7 mouse cellular contexts compared by ENCODE assay signal in the genomic region with DNA sequence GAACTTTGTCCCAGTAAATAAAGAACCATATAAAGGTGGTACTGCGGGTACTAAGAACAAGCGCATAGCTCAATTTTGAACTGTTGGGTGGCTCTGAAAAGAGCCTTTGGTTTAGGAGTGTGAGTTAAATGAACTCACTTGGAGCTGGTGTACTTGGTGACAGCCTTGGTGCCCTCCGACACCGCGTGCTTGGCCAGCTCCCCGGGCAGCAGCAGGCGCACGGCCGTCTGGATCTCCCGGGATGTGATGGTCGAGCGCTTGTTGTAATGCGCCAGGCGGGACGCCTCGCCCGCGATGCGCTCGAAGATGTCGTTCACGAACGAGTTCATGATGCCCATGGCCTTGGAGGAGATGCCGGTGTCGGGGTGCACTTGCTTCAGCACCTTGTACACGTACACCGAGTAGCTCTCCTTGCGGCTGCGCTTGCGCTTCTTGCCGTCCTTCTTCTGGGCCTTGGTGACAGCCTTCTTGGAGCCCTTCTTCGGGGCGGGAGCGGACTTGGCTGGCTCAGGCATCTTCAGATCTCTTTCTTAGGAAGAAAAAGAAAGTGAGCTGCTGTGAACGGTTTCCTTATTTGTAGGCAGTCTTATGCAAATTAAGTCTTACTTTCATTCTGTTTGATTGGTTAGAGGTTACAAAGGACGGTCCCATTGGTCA. TPM values are rescaled to one million over a fixed set of nuclear protein-coding genes. Genes with fewer than 3 reads are reported as not detected.
DNase-seq lines count a peak whose midpoint lies in the region; ATAC-seq lines count a peak whose summit lies in the region.
"Not testable (repeated sequence)": the region's sequence is repeated elsewhere in the genome, so short reads cannot be mapped to it uniquely, and the experiment has no call there.

No protein-coding gene starts in this region.

- intact Hi-C loops in gastrocnemius, postnatal 36 days (cut with DNase I): loop anchor here (10.0 kb wide), 1 partner anchor 1871 kb away; the partner anchor contains the start of genes Hist1h2ai, Hist1h2bl and Hist1h3h
- intact Hi-C loops in left cerebral cortex, postnatal 25 days (cut with DNase I): loop anchor here (2.0 to 10.0 kb wide), 4 partner anchors 35 to 1831 kb away; partner anchors contain the start of genes Hist1h1b, Hist1h2ac, Hist1h2ak and Hist1h2an

- H3K36me3 ChIP-seq in intestine, embryonic 16.5 days (ENCODE audit: control insufficient read depth, insufficient read depth, low read length): not testable (repeated sequence)

- H3K27me3 ChIP-seq in intestine, embryonic 16.5 days (replicated peaks; ENCODE audit: control insufficient read depth, insufficient read depth, low read length): not testable (repeated sequence)

- under 1% methylated on average over 31 of the region's 36 CpGs for WGBS in intestine, embryonic 16.5 days

- not testable (repeated sequence) for H3K9me3 ChIP-seq in intestine, embryonic 16.5 days (ENCODE audit: control insufficient read depth, low read length)

- peak overlapping the region; percentile 46 for H3K4me3 ChIP-seq in intestine, embryonic 16.5 days (ENCODE audit: low read length)

- peaks cover 18% of the 10 kb centered on the region for H3K4me1 ChIP-seq in intestine, embryonic 16.5 days (ENCODE audit: control insufficient read depth, insufficient read depth, low read length)

- H3K27ac ChIP-seq in intestine, embryonic 16.5 days (ENCODE audit: low read length): peak overlapping the region; percentile 96

- peak overlapping the region; percentile 66 for H3K4me2 ChIP-seq in intestine, embryonic 16.5 days (ENCODE audit: low read depth, low read length)

- DNase-seq in adrenal gland, adult 18-20 months (ENCODE audit: low spot score in 2 of 2): peak; percentile 52 to 59
- peak; percentile 91 for DNase-seq in embryo, embryonic 9.5 days (ENCODE audit: extremely low spot score)
- peak; percentile 28 to 65 for DNase-seq in gastrocnemius, postnatal 36 days
- DNase-seq in left cerebral cortex, postnatal 25 days (ENCODE audit: low spot score in 2 of 2): peak; percentile 80 to 94
- DNase-seq in mesoderm, embryonic 11.5 days (ENCODE audit: low read depth, low spot score): peak; percentile 91
- peak; percentile 59 for DNase-seq in right cerebral cortex, postnatal 25 days

- ATAC-seq in intestine, embryonic 16.5 days: peak; percentile 87

- H3K9ac ChIP-seq in intestine, embryonic 16.5 days (ENCODE audit: low read depth, low read length): peak overlapping the region; percentile 68

RNA-seq across cellular contexts. Expression of gene Hist1h4d, which starts 4.2 kb away (rescaled TPM):
- total RNA-seq in adrenal gland, adult 18-20 months (2021): 100 to 1,000 TPM; 125 to 153 TPM
- 10 to 100 TPM; 39.6 to 39.7 TPM for total RNA-seq in gastrocnemius, postnatal 36 days (2021)
- polyA plus RNA-seq in intestine, embryonic 16.5 days (2015; fragmentation: Nextera tagmentation; extraction: Ambion mirVana): 61.7 and 73.9 TPM in 2 replicates
- 100 to 1,000 TPM; 121 to 160 TPM for total RNA-seq in left cerebral cortex, postnatal 25 days (2021)

RNA-seq across cellular contexts. Expression of gene Hist1h3d, which starts 10.0 kb away (rescaled TPM):
- total RNA-seq in adrenal gland, adult 18-20 months (2021): 1 to 10 TPM; 3.2 to 3.9 TPM
- total RNA-seq in gastrocnemius, postnatal 36 days (2021): 1 to 10 TPM; 2.8 to 4.8 TPM
- polyA plus RNA-seq in intestine, embryonic 16.5 days (2015; fragmentation: Nextera tagmentation; extraction: Ambion mirVana): 3.8 and 4.8 TPM in 2 replicates
- total RNA-seq in left cerebral cortex, postnatal 25 days (2021): 10 to 100 TPM in 1 of 2 experiments, 1 to 10 TPM in 1; 7.2 to 10.5 TPM

RNA-seq across cellular contexts. Expression of gene Hist1h2ad, which starts 11.4 kb away (rescaled TPM):
- total RNA-seq in adrenal gland, adult 18-20 months (2021): 1 to 10 TPM; 5.6 to 6.1 TPM
- total RNA-seq in gastrocnemius, postnatal 36 days (2021): 1 to 10 TPM; 1.2 to 2.2 TPM
- 0.65 and 2.7 TPM in 2 replicates for polyA plus RNA-seq in intestine, embryonic 16.5 days (2015; fragmentation: Nextera tagmentation; extraction: Ambion mirVana)
- 1 to 10 TPM; 9.0 to 9.1 TPM for total RNA-seq in left cerebral cortex, postnatal 25 days (2021)

RNA-seq across cellular contexts. Expression of gene Hist1h2bf, which starts 11.6 kb away (rescaled TPM):
- total RNA-seq in adrenal gland, adult 18-20 months (2021): 10 to 100 TPM; 15.9 to 21.9 TPM
- total RNA-seq in gastrocnemius, postnatal 36 days (2021): 1 to 10 TPM; 7.5 to 8.5 TPM
- polyA plus RNA-seq in intestine, embryonic 16.5 days (2015; fragmentation: Nextera tagmentation; extraction: Ambion mirVana): 0.62 and 2.1 TPM in 2 replicates
- total RNA-seq in left cerebral cortex, postnatal 25 days (2021): 10 to 100 TPM; 25.7 to 29.4 TPM

RNA-seq across cellular contexts. Expression of gene Hist1h2bg, which starts 14.4 kb away (rescaled TPM):
- 10 to 100 TPM; 54.4 to 56.8 TPM for total RNA-seq in adrenal gland, adult 18-20 months (2021)
- total RNA-seq in gastrocnemius, postnatal 36 days (2021): 10 to 100 TPM; 15.3 to 21.1 TPM
- 8.7 and 8.8 TPM in 2 replicates for polyA plus RNA-seq in intestine, embryonic 16.5 days (2015; fragmentation: Nextera tagmentation; extraction: Ambion mirVana)
- 10 to 100 TPM; 82.4 to 88.3 TPM for total RNA-seq in left cerebral cortex, postnatal 25 days (2021)

Comparison
In these comparisons a context has a peak if more than half of its experiments do, and no peak if none do; other contexts are left out.
1. Peak in every context shown above with its lines: DNase-seq, ATAC-seq, H3K4me3 ChIP-seq and H3K27ac ChIP-seq.